Mouse (Mus musculus) gonadal fat pad, adult 2 months (tissue): Measurements from ENCODE around the gene Pcdh7. TPM values are rescaled to one million over a fixed set of nuclear protein-coding genes. Genes with fewer than 3 reads are reported as not detected.
"Not testable (repeated sequence)": the region's sequence is repeated elsewhere in the genome, so short reads cannot be mapped to it uniquely, and the experiment has no call there.

Experiments used
- DNase-seq: peaks from one replicate; pipeline ENCODE4 v3.0.0-alpha.2; 2012; ENCODE audit warnings: low read depth
- polyA plus RNA-seq: library from polyadenylated mRNA; depleted of rRNA; stranded (reverse); fragments of >200 nt; gene quantifications from 2 replicates; pipeline ENCODE4 v1.2.3, GENCODE M21; 2012; rRNA removed

Pcdh7 gene
- 16.2 and 17.7 TPM in 2 replicates for polyA plus RNA-seq

DNA sequence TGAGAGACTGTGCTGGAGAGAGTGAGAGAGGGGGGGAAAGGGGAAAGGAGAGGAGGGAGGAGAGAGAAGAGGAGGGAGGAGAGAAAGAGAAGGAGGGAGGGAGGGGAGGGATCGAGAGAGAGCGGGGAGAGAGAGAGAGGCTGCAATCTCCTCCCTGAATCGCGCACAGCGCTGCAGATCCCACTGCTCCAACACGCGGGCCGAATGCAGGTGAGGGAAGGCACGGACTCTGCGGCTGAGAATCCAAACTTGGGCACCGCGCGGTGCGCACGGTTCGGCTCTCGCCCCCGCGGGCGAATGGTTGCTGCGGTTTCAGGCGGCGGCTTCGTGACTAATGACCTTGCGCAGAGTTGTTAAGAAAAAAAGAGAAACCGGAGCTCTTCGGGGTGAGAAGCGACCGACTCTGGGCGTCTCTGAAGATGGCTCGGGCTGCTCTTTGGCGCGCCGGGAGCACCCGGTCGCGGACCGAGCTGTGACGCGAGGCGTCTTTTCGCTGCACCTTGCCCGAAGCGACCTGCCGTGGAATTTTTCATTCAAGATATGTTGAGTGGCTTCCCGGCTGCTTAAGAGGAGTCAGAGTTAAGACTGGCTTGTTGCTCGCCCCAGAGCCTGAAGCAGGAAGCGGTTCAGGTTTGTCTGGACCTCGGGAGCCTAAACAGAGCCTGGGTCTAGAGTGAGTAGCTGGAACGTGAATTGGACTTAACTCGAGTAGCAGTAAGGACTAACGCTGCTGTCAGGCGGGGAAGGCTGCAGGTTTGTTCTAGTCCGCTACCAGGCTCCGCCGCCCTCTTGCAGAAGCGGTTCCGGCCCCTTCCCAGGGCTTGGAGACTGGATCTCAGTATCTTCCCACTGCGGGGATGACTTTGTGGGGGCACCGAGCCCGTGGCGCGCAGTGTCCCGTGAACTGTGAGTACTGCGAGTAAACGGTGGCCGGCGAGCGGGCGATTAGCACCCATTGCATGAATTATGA lies at the start of gene Pcdh7:
Pcdh7 (plus strand) TSS at position 62 of the 970 bp plus-strand sequence.
- DNase-seq: no peak

DNA sequence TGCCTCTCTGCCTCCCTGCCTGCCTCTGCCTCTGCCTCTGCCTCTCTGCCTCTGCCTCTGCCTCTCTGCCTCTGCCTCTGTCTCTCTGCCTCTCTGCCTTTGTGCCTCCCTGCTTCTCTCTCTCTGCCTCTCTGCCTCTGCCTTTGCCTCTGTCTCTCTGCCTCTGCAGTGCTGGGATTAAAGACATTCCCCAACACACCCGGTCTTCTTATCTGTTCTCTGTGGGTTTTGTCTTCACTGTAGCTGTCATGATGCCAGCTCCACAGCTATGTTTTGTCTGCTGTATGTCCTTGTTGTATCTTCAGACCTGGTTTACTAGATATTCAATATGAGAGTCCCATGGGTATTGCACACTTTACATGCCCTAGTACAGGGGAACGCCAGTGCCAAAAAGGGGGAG lies 40.8 kb upstream of the Pcdh7 start:
- DNase-seq: not testable (repeated sequence)

DNA sequence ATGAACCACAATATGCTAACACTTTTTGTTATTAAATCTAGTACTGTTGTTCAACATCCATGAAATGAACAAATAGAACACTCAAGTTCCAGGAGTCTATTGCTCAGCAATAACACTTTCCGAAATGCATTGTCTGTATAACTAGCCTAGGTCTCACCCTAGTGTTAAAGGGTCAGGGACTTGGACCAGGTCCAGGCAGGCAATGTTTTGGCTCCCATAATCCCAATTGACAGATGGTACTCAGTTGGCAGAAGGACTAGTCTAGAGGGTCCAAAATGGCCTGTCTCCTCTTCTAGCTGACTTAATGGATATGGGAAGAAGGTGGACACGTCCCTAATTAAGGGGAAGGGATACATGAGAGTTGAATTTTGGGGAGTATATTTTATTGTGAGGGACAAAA lies 9.4 kb upstream of the Pcdh7 start:
- no peak for DNase-seq

DNA sequence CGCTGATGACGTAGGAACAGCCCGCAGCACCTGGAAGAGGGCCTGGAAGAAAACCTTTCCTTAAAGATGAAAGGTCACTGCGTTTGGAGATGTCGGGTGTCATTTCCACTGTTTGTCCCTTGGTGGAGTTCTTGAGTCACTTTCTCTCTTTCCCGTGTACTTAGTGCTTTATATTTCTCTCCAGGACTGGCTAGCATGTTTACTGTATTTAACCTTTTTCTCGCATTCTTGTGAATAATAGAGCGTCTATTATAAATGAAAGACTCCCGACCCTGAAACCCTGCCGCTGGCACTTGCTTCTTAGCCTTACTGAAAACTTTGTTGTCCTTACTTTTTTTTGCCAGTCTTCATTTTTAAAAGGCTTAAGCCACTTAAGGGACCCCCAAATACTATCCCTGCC lies 3.8 kb upstream of the Pcdh7 start:
- no peak for DNase-seq

DNA sequence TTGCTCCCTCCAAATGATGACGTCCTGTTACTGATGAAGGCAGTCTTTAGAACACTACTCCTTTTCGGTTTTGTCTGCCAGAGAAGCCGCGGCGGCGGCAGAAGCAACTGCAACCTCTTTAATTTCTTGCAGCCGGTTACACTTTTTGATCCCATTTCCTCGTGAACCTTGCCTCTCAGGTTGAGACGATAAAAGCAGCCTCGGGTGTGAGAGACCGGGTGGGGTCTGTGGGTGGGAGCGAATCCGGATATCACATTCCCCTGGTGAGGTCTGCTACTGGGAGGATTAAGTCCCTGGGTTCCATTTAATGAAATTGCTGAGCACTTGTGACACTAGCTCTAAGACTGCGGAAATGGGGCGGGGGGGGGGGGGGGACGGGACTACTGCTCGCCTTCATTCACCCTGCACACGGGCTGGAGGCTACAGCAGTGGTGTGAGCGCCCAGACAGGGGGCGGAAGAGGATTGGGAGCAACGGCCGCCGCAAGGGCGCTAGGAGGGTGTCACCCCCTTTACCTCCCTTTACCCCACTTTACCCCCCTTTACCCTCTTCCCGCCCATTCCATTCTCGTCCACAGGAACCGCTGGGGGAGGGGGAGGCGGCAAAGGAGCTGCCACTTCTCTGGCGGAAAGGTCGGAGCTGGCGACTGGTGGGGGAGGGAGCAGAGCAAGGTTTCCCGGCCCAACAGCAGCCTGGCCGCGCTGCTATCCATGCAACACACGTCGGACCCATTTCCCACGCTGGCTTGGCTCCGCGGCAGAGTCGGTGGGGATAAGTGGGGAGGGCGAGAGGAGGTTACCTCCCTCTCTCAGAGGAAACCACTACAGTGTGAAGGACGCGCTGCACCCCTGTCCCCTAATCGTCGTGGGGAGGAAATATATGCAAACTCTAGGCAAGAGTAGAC lies 2.9 kb upstream of the Pcdh7 start:
- no peak for DNase-seq

DNA sequence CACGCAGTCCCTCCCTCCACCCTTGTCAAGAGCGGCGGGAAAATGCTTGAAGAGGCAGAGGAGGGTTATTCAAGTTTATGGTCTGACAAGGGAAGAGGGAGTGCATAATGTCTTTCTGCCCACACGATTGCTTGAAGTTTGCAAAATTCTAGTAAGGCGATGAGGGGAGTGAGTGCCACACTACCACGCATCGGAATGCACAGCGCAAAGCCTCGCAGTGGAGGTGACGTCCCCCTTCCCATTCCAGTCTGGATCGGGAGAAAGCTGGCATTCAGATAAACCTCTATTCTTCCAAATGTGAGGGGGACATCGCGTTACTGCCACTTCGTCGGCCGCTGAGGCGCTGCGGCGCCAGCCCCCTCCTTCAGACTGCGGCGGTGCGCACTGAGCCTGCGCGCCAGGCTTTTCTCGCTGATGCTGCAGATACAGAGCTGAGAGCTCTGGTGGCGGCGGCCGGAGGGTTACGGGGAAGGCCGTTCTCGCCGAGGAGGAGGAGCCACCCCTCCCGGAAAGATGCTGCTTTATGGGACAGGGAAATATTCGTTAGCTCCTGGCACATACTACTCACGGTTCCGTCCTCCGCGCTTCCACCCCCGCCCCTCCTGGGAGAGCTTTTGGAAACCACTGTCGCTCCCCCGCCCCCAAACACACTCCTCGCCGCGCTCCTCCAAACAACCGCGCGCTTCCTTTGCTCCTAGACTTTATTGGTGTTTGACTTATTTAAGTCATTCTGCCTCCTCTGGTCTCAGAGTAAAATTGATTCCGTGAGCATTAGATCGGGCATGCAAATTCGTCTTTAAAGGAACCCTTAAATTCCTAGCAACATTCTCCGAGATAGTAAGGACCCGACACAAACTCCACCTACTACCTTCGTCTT lies 2.0 kb upstream of the Pcdh7 start:
- no peak for DNase-seq

DNA sequence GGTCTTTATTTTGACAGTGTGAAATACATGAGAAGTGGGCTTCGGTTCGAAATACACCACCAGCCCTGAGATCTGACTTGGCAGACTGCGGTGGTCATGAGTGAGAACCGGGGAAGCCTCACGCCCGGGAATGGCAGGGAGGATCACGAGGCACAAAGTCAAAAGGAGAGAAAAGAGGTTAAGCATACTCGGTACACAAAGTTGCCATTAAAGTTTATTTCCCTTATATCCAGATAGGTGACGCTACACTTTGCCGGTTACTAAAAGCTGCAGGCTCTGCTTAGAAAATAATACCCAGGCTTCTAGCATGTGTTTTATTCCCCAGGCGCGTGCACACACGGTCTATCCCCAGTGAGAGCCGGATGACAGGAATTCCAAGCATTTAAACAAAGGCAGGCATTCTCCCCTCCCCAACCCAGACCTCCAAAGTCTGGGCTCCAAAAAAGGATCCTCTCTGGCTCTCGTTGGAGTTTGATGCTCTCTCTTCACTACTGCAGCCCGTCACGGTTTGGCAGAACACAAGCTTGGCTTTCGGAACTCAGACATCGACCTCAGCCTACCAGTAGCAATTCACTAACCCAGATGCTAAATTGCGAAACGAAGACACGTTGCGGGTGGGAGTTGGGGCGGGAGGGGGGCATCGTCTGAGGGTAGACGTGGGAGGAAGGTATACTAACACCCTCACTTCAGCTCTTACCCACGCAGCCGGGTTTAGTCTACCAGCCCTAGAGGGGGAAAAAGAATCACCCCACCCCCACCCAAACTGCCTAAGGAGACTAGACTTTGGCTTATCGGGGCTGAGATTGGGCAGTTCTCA lies 1.1 kb upstream of the Pcdh7 start:
- DNase-seq: no peak

DNA sequence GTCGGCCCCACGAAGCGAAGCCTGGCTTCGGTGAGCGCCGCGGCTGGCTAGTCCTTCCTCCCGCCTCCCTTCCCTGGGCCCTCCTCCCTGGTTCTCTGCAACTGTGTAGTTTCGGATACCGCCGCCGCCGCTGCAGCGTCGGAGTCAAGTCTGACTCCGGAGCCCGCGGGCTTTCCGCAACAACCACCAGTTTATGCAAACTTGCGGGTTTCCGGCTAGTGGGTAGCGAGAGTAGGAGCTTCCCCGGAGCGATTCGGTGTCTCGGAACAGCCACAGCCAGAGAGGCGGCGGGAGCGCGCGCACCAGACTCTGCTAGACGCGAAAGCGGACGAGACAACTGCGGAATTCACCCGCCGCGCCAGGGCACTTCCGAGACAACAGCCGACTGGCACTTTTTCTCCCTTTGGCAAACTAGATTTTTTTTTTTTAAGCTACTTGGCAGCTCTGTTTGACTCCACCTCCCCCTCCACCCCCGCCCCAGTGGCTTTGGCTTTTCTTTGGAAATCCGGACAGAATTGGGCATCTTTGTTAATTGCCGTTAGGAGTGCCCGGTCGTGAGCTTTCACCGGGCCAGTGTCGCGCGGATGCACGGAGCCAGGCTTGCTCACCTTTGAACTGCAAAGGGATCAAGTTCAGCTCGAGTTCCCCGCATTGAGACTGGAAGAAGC lies 395 bp upstream of the Pcdh7 start:
- DNase-seq: no peak

DNA sequence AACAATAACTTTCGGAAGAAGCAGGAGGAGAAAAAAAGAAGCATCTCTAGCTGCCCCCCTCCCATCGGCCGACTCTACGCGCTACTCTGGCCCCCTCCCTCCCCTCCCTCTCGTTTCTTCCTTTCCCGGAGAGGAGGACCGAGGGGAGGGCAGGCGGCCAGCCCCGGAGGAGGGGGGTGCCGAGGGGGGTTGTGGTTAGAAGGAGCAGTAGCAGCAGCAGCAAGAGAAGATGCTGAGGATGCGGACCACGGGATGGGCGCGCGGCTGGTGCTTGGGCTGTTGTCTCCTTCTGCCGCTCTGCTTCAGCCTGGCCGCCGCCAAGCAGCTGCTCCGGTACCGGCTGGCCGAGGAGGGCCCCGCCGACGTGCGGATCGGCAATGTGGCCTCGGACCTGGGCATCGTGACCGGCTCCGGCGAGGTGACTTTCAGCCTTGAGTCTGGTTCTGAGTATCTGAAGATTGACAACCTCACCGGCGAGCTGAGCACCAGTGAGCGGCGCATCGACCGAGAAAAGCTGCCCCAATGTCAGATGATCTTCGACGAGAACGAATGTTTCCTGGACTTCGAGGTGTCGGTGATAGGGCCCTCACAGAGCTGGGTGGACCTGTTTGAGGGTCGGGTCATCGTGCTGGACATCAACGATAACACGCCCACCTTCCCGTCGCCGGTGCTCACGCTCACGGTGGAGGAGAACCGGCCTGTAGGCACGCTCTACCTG lies 1.3 kb downstream of the Pcdh7 start:
- DNase-seq: no peak

DNA sequence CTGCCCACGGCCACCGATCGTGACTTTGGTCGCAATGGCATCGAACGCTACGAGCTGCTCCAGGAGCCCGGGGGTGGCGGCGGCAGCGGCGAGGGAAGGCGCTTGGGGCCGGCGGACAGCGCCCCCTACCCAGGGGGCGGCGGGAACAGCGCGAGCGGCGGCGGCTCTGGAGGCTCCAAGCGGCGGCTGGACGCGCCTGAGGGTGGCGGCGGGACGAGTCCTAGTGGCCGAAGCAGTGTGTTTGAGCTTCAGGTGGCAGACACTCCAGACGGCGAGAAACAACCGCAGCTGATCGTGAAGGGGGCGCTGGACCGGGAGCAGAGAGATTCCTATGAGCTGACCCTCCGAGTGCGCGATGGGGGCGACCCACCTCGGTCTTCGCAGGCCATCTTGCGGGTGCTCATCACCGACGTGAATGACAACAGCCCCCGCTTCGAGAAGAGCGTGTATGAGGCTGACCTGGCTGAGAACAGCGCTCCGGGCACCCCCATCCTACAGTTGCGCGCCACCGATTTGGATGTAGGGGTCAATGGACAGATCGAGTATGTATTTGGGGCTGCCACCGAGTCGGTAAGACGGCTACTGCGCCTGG lies 1.9 kb downstream of the Pcdh7 start:
- DNase-seq: no peak

DNA sequence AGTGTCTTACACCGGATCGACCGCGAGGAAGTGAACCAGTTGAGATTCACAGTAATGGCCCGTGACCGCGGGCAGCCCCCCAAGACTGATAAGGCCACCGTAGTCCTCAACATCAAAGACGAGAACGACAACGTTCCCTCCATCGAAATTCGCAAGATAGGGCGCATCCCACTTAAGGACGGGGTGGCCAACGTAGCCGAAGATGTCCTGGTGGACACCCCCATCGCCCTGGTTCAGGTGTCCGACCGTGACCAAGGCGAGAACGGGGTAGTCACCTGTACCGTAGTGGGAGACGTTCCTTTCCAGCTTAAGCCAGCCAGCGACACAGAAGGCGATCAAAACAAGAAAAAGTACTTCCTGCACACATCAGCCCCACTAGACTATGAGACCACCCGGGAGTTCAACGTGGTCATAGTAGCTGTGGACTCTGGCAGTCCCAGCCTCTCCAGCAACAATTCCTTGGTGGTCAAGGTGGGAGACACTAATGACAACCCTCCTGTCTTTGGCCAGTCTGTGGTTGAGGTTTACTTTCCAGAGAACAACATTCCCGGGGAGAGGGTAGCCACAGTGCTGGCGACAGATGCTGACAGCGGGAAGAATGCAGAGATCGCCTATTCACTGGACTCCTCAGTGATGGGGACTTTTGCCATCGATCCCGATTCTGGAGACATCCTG lies 2.6 kb downstream of the Pcdh7 start:
- no peak for DNase-seq

DNA sequence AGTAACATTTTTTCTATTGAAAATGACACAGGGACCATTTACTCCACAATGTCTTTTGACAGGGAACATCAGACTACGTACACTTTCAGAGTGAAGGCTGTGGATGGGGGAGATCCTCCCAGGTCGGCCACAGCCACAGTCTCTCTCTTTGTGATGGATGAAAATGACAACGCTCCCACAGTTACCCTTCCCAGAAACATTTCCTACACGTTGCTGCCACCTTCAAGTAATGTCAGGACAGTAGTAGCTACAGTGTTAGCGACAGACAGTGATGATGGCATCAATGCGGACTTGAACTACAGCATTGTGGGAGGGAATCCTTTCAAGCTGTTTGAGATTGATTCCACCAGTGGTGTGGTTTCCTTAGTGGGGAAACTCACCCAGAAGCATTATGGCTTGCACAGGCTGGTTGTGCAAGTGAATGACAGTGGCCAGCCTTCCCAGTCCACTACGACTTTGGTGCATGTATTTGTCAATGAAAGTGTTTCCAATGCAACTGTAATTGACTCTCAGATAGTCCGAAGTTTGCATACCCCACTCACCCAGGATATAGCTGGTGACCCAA lies 3.5 kb downstream of the Pcdh7 start:
- no peak for DNase-seq

DNA sequence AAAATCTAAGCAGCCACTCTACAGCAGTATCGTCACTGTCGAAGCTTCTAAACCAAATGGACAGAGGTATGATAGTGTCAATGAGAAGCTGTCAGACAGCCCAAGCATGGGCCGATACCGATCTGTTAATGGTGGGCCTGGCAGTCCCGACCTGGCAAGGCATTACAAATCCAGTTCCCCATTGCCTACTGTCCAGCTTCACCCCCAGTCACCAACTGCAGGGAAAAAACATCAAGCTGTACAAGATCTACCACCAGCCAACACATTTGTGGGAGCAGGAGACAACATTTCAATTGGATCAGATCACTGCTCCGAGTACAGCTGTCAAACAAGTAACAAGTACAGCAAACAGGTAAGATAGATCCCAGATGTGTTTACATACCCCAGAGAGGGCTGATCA lies 4.2 kb downstream of the Pcdh7 start:
- DNase-seq: no peak

DNA sequence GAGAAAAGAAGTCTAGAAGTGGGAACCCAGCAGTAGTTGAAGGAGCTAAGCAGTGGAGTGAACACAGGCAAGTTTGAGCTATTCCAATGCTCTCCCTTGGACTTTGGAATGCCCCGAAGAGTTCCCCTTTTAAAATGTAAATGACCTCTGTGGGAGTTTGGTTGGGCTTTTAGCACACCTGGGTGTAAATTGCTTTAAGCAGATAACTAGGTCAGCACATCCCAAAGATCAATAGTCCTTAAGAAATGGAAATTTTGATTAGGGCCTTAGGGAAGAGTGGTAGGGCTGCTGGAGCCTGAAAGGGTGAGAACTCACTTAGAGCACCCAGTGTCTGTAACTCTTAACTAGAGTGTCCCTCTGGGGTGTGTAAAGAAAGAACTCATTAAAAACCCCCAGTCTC lies 15.7 kb downstream of the Pcdh7 start:
- DNase-seq: no peak

DNA sequence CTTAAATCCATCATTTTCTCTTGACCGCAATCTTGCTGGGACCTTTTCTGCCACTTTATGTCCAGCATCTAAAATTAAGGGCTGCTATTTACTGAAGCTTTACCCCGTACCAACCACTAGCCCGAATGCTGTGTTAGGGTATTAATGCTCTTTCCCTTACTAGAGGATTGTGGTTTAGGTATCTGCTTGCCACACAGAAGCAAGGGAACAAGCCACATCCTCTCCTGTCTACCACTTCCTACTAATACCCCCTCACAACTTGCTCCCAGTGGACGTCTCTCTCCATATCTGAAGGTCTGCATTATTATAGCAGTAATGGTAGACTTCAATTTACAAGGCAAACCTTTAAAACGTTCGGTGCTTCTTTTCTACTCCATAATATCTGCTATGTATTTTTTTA lies 18.0 kb downstream of the Pcdh7 start:
- DNase-seq: no peak

DNA sequence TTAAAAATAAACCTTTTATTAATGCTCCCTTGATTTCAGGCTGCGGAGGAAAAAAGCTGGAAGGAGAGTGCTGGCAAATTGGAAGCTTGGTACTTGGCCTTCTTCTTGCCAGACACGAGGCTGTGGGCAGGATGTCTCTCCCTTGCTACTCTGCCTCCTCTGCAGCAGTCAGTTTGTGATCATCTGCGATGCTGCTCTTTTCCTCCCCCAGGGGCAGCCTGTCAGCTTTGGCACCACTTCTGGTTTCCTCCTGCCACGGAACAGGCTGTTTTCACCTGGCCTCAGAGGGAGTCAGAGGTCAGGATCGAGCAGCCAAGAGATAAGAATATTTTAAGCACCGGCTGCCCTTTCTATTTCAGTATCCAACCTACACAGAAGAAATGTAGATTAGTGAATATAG lies 25.2 kb downstream of the Pcdh7 start:
- no peak for DNase-seq

DNA sequence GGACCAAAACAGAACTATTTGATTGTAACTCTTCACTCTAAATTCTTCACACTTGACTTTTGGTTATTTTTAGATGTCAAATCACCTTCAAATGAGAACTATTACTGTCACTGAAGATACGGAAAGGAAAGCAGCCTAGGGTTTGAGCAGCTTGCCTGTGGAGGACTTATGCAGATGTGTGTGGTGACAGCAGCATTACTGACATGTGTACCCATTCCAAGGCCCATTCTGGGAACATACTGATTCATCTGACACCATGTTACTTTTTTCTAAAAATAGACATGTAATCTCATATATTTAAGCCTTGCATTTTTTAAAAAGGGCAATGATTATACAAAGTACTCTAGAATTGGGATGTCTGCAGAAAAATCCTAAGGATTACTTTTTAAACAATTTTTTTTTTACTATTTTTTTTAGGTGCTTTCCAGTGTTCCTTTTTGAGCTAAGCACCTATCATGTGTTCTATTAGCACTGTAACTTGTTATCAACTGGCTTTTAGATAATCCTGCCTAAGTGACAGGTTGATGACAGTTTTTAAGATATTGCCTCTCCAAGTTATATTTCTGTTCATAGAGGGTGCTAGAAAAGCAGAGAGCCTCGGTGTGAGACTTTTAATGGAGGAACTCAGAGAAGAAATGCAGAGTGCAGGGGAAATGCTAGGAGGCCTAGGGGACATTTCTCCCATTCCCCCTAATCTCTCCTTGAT lies 26.3 kb downstream of the Pcdh7 start:
- DNase-seq: no peak

DNA sequence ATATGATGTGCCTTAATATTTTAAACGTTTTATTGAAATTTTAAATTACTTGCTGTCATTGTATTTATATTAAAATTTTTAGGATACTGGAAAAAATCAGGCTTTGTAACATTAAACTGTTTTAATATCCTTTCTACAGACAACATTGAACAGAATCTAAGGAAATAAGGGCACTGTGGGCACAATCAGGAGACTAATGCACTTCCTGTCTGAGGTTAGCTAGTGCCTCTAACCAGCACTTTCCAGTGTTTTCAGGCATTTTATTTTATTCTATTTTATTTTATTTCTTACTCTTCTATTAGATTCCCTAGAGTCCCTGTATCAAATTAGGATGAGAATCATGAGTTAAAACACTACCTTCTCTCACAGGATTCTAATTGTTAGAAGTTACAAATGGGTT lies 28.1 kb downstream of the Pcdh7 start:
- no peak for DNase-seq
